Mouse (Mus musculus): Measurements from ENCODE around the gene Ptpre.

Ptpre gene

GRCm38 (mm10) chr7:135578715-135579325, 41.5 kb downstream of the Ptpre start:
- no peak for DNase-seq (ENCODE audit: low spot score in 2 of 2)

DNA sequence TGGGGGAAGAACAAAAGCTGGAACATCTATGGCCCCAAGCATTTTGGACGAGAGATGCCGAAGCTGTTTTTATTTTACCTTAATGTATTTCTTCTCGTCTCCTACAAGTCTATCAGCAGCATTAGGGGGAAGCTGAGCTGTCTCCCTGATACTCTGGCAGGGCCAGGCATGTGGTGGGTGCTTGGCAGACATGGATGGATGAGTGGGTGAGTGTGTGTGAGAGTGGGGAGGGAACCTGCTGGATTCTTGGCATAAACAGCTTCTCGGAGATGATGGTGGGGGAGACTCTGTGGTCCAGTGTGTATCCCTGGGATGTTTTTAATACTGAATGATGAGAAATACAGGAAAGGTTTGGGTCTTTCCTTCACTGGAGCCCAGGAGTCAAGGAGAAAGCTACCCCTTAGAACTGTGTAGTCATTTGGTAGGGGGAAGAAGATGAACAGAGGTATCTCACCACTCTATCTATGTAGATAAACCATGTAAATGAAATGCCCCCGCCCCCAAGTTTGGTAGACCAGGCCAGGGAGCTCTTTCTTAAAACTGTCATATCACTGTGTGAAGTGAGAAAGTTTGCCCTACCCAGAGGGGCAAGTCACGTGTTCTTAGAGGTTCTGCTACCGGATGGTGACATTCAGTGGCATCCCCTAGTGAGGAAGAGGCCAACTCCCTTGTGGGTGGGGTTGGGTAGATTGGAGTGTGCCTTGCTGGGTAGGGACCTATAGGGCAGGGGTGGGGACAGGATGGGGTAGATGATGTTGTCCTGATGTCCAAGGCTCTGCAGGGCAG, 43.2 kb downstream of the Ptpre start:
- peak in 1 of 2 experiments; percentile 29 for DNase-seq (ENCODE audit: low spot score in 2 of 2)

GRCm38 (mm10) chr7:135581128-135581527, 43.8 kb downstream of the Ptpre start:
- no peak for DNase-seq (ENCODE audit: low spot score in 2 of 2)

DNA sequence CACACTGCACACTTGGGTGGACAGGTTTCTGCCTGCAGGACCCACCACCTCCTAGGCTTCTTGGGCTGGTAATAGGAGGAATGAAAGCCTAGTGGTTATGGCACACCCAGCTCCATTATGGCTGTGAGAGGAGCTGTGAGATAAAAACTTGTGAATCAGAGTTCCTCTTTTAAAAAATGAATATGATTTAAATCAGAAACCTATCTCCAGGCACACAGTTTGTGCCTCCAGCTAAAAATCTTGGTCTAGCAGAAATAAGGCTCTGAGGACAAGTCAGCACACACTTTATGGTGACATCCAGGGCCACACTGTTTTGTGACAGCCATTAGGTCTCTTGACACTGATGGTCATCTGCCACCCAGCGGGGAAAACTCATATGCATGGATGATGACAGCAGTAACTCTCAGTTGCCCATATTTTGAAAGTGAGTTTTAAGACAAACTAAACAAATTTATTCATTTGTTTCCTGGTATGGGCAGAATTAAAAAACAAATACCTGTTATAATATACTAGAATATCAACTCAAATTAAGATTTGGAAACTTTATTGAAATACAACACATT, 47.9 kb downstream of the Ptpre start:
- DNase-seq (ENCODE audit: low spot score in 2 of 2), result no peak

GRCm38 (mm10) chr7:135586402-135586801, 49.1 kb downstream of the Ptpre start:
- no peak for DNase-seq (ENCODE audit: low spot score in 2 of 2)

- DNase-seq (ENCODE audit: low spot score in 2 of 2), result no peak
Observed at GRCm38 (mm10) chr7:135587821-135588575, 50.7 kb downstream of the Ptpre start.

GRCm38 (mm10) chr7:135588620-135589309, 51.5 kb downstream of the Ptpre start:
- no peak for DNase-seq (ENCODE audit: low spot score in 2 of 2)

DNA sequence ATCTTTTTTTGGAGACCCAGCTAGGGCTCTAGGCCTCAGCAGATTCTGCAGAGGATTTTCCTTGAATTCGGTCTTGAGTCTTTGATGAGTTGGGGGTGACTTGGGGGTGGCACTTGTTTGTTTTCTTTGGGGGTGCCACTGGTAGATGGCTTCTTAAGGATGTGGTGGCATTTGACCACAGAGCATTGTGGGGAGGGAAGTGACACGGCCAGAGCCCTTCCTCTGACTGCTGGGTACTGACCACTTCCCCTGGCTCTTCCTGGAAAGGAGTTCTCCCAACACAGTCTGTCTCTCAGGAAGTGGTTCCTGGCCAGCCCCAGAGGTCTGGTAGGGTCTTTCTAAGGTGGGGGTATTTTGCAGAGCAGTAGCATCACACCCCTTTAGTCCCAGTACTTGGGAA, 54.2 kb downstream of the Ptpre start:
- DNase-seq (ENCODE audit: low spot score in 2 of 2), result no peak

DNA sequence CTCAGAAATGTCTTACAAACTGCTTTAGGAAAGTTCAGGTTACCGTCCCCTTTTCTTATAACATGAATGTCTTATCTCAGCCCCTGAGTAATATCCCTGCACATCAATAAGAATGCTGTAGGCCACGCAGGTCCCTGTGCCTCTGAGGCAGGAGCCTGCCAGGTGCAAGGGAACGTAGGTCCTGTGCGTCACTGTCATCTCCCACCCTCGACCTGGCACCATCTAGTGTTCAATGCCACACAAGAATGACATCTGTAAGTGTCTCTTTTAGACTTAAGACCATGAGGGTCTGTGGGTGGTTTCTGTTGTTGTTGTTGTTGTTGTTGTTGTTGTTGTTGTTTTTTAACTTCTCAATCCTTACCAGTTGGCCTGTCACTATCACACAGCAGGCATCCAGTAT, 56.0 kb downstream of the Ptpre start:
- DNase-seq (ENCODE audit: low spot score in 2 of 2), result no peak

DNA sequence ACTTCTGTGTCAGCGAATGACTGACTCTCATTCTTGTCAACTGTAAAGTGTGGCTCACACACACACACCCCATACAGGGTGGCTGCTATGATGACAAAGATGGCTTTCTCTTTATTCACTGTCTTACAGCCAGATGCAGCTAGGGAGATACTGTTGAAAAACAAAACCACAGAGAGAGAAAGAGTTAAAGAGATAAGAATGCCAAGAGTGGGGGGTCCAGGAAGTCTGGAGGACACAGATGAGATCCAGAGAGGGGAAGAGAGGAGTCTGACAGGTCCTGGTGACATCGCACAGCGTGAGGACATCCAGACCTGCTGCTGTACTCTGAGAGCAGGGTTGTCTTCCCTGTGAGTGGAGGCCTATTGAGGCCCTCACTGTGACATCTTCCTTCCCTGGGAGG, 56.5 kb downstream of the Ptpre start:
- DNase-seq (ENCODE audit: low spot score in 2 of 2), result no peak

DNA sequence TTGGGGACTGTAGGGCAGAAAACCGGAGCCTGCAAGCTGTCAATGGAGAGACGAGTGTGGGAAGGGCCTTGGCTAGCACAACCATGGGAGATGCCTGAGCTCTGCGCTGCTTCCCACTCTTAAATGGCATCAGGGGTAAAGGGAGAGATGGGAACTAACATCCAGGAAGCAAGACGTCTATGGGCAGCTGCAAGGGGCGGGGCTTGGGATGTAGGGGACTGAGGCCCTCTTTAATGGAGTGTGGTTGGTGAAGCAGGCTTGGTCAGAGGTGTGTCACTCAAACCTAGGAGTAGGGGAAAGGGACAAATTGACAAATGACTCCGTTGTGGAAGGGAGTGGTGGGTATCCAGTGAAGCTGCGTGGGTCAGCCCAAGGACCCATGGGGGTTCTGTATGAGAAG, 57.4 kb downstream of the Ptpre start:
- DNase-seq (ENCODE audit: low spot score in 2 of 2), result no peak

DNA sequence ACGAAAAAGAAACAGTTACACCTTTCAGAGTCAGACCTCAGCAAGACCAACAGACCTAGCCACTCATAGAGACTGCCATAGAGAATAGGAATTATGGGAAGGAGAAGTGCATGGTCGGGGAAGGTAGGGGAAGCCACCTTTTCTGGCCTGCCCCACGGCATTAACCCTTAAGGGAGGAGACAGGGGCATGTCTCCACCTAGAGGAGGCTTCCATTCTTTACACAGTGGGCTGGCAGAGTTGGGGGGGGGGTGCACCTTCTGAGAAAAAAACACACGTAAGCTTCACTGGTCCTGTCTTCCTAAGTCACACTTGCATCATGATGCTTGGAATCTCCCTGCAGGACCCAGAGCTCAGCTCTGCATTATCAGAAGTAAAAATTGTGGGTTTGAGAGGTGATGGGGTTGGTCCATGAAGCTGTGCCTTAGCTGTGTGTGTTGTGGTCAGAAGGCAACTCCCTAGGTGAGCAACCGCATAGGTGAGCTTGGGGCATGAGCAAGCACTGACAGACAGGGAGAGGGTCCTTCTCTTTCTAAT, 58.4 kb downstream of the Ptpre start:
- no peak for DNase-seq (ENCODE audit: low spot score in 2 of 2)

- DNase-seq (ENCODE audit: low spot score in 2 of 2), result no peak
Observed at GRCm38 (mm10) chr7:135597006-135597405, 59.7 kb downstream of the Ptpre start.

DNA sequence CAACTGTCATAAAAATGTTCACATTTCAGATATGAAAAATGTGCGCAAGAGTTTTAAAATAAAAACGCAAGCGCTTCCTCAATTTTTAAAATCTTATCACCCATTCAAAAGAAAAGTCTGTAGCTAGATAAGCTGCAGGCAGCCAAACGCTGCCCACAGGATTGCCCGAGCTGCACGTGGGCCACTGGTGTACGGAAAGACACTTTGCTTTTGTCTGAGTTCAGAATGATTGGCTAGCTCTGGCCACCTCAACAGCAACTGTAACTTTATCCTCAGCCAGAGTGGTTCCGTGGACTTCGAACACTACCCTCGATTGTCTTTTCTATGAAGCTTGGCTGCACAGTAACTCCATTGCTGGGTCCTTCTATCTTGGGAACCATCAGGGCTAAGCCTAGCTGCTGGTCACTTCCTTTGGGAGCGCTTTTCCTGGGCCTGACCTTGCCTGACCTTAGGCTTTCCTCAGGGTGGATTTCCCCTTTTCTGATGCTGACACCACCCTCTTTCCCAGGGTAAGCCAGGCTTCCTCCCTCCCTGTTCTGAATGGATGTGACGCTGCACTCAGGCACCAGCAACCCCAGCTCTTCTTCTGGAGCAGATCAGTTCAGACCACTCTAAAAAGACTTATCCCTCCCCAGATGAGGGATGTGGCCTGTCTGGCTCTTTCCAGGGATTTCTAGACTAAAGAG, 60.5 kb downstream of the Ptpre start:
- DNase-seq (ENCODE audit: low spot score in 2 of 2), result no peak

DNA sequence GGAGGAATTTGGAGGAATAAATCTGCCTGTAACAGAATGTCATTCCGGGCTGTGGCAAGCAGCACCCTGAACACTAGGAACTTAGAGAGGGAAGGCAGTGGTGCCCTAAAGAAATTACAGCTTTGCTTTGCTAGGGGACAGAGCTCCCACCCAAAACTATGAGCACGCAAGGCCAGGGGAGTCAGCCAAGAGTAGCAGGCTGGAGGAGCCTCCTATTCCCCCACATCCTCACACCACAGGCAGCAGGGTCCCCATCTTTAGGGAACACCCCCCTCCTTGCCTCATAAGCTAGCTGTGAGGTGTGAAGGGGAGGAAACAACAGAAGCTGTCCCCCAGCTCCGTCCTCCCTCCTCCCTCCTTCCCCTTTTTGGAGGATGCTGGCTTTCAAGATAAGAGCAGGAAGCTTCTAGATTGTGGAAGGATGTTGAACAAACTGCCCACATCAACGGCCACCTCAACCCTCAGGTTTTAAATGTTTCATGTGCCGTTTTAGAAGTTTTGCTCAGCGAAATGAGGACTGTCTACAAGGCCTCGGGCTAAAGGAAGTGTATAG, 61.1 kb downstream of the Ptpre start:
- DNase-seq (ENCODE audit: low spot score in 2 of 2), result no peak

- no peak for DNase-seq (ENCODE audit: low spot score in 2 of 2)
Observed at GRCm38 (mm10) chr7:135600076-135600475, 62.8 kb downstream of the Ptpre start.

- DNase-seq (ENCODE audit: low spot score in 2 of 2), result no peak
Observed at GRCm38 (mm10) chr7:135601607-135602006, 64.3 kb downstream of the Ptpre start.

DNA sequence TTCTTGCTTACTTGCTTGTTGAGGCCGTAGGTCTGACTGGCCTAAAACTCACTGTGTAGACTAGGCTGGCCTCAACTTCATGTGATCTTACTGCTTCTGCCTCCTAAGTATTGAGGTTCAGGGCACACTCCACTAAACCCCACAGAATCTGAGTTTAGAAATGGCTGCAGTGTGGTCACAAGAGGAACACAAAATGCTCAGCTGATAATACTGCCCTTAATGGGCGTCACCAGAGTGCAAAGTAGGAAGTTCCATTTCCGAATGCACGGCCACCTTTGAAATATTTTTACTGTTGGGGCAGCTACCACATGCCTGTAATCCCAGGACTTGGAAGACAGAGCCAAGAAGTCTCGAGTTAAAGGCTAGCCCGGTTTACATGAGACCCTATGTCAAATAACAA, 65.0 kb downstream of the Ptpre start:
- no peak for DNase-seq (ENCODE audit: low spot score in 2 of 2)

GRCm38 (mm10) chr7:135602881-135603523, 65.7 kb downstream of the Ptpre start:
- no peak for DNase-seq (ENCODE audit: low spot score in 2 of 2)
